Mouse (Mus musculus): ENCODE results near the gene Edc3. TPM values are rescaled to one million over a fixed set of nuclear protein-coding genes. Genes with fewer than 3 reads are reported as not detected.

The Edc3 gene
- polyA plus RNA-seq, 1 experiment from 2014 or later = 35.8 TPM

DNA sequence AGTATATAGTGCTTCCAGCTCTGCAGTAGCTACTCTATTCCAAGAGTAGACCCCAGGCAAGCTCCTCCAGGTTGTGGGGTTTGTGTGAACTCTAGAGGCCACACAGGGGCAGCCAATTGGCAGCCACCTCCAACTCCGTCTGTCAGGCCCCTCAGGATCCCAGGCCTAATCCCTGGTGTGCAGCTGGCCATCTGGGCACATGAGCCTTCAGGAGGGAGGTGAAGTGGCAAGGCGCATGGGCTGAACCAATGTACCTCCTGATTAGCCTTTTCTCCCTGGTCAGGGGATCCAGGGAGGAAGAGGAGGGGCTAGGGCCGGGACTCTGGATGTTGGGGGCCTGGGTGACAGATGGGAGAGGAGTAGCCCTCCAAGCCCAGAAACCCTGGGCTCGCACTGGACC, 67.4 kb downstream of the Edc3 start:
- H3K4me3 ChIP-seq = no peak overlapping the region
- H3K9me3 ChIP-seq = no peaks in the 10 kb centered on the region
- ATAC-seq (ENCODE audit: borderline replicate concordance, extremely low read depth, low FRiP score, low TSS enrichment) = no peak
- no peak overlapping the region for H3K27ac ChIP-seq
- H3K27me3 ChIP-seq = no peaks in the 10 kb centered on the region
- H3K4me1 ChIP-seq = 0 out of 2 replicates have a peak, but pooled peaks cover 2% of the 10 kb centered on the region
- 59% methylated on average over 4 of the region's 4 CpGs for WGBS
- no peaks in the 10 kb centered on the region for H3K36me3 ChIP-seq
- H3K4me2 ChIP-seq = no peak overlapping the region
- no peak overlapping the region for H3K9ac ChIP-seq

DNA sequence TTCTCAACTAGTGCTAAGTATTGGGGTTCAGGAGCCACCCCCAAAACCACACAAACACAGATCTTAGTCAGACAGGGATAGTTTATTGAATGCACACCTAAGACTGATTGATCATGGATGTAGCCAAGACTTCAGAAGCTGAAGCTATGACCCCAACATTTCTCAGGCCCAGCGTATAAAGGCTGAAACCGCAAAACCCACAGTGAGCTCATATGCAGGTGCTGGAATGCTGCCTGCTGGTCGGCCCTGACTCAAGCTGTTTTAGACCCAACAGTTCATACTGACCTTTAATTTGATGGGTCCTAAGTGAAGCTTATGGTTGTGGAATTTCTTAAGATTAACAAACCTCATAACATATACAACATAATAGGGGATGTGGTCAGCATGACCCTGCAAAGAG, 74.3 kb downstream of the Edc3 start:
- no peaks in the 10 kb centered on the region for H3K4me1 ChIP-seq
- H3K27ac ChIP-seq = no peak overlapping the region
- H3K9ac ChIP-seq = no peak overlapping the region
- 86% methylated on average over 3 of the region's 3 CpGs for WGBS
- no peak for ATAC-seq (ENCODE audit: borderline replicate concordance, extremely low read depth, low FRiP score, low TSS enrichment)
- no peaks in the 10 kb centered on the region for H3K9me3 ChIP-seq
- H3K4me2 ChIP-seq = no peak overlapping the region
- no peaks in the 10 kb centered on the region for H3K36me3 ChIP-seq
- no peak overlapping the region for H3K4me3 ChIP-seq
- H3K27me3 ChIP-seq = no peaks in the 10 kb centered on the region

DNA sequence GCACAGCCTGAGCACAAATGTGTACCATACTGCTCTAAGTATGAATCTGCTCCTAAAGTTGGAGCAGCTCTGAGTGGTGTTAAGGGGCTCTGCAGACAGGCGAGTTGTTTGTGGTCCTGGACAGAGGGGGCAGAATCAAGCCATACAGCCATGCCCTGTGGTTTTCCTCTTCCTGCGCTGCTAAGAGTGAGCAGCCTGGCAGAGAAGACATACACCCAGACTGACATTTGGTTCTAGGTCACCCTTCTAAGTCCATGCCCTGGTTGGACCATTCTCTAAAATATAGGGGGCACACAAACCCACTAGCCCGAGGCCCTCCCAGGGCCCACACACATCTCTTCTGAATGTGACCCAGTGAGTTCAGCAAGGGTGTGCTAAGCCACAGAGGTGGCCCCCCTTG, 81.4 kb downstream of the Edc3 start:
- no peak overlapping the region for H3K4me3 ChIP-seq
- WGBS = 85% methylated on average over 3 of the region's 3 CpGs
- no peaks in the 10 kb centered on the region for H3K4me1 ChIP-seq
- H3K27ac ChIP-seq = no peak overlapping the region
- ATAC-seq (ENCODE audit: borderline replicate concordance, extremely low read depth, low FRiP score, low TSS enrichment) = no peak
- H3K4me2 ChIP-seq = no peak overlapping the region
- no peaks in the 10 kb centered on the region for H3K27me3 ChIP-seq
- no peak overlapping the region for H3K9ac ChIP-seq
- H3K9me3 ChIP-seq = no peaks in the 10 kb centered on the region
- H3K36me3 ChIP-seq = no peaks in the 10 kb centered on the region

DNA sequence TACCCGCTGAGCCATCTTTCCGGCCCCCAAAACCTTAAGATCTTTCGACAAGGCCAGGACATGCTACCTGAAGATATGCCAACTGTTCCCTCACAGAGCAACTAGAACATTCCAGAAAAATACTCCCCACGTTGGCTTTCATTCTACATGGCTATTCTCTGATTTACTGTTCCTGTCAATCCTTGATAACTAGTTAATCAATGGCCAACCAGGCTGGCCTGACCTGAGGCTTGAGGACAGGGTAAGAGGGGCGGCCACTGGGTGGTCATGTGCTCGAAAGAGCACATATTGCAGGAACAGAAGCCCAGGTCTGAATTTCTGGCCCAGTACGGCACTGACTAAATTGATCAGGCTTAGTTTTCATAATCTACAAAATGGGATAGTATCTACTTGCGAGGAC, 89.1 kb downstream of the Edc3 start:
- no peaks in the 10 kb centered on the region for H3K9me3 ChIP-seq
- no peaks in the 10 kb centered on the region for H3K27me3 ChIP-seq
- ATAC-seq (ENCODE audit: borderline replicate concordance, extremely low read depth, low FRiP score, low TSS enrichment) = no peak
- no peaks in the 10 kb centered on the region for H3K36me3 ChIP-seq
- no peak overlapping the region for H3K27ac ChIP-seq
- H3K4me2 ChIP-seq = no peak overlapping the region
- 90% methylated on average over 8 of the region's 8 CpGs for WGBS
- no peak overlapping the region for H3K4me3 ChIP-seq
- H3K9ac ChIP-seq = no peak overlapping the region
- peaks cover 11% of the 10 kb centered on the region for H3K4me1 ChIP-seq

DNA sequence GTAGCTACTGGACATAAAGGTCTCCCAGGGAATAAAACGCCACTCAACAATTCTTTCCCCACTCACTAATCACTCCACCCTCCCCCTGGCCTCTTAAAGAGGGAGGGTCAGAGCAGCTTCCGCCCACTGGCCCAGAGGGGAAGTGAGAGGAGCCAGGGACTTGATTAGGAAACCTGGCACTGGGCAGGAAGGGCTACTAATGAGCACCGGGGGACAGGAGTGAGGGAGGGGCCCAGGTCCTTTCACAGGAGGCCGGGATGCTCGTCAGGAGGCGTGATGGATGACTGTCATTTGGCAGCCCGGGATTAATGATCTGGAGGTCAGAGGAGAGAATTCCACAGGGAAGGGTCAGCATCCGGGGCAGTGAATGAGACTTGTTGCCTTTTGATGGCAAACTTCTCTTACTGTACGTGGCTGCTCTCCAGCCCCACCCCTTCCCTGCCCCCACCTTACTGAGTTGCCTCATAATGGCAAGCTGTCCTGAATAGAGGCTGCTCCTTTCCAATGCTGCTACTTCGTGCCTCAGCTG, 90.4 kb downstream of the Edc3 start:
- no peak overlapping the region for H3K4me2 ChIP-seq
- H3K27me3 ChIP-seq = no peaks in the 10 kb centered on the region
- H3K27ac ChIP-seq = 0 out of 2 replicates have a peak overlapping the region, but pooled peaks have one; percentile 11
- 11% methylated on average over 10 of the region's 10 CpGs for whole genome bisulfite sequencing
- H3K4me3 ChIP-seq = no peak overlapping the region
- no peaks in the 10 kb centered on the region for H3K36me3 ChIP-seq
- peaks cover 19% of the 10 kb centered on the region for H3K4me1 ChIP-seq
- H3K9me3 ChIP-seq = no peaks in the 10 kb centered on the region
- ATAC-seq (ENCODE audit: borderline replicate concordance, extremely low read depth, low FRiP score, low TSS enrichment) = no peak
- no peak overlapping the region for H3K9ac ChIP-seq

DNA sequence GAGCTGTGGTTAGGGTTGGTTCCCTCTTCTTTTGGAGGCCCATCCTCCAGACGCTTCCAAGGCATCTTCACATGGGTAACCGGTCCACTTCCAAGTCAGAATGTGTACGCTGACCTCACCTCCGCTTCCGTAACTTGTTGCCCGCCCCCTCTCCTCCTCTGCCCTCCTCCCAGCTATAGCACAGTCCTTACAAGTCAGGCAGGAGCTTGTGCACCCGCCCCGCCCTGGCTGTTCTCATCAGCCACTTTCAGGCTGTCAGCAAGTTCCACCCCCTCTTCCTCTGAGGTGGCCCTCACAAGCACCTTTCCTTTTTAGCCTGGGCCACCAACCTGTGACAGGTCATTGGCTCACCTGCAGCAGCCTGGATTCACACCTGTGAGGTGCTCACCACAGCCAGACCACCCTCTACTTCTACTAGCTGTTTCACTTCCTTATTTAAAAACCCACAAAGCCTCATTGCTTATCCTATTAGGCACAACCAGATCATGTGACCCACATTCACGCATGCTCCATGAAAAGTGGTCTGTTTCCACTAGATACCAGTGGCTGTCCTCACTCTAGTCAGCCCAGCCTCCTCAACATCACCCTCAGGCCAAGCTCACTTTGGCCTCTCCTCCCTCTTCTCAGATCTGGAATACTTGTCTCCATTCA, 92.1 kb downstream of the Edc3 start:
- peaks cover 19% of the 10 kb centered on the region for H3K4me1 ChIP-seq
- no peaks in the 10 kb centered on the region for H3K9me3 ChIP-seq
- H3K36me3 ChIP-seq = no peaks in the 10 kb centered on the region
- no peak for ATAC-seq (ENCODE audit: borderline replicate concordance, extremely low read depth, low FRiP score, low TSS enrichment)
- 60% methylated on average over 9 of the region's 9 CpGs for WGBS
- H3K27me3 ChIP-seq = no peaks in the 10 kb centered on the region
- H3K27ac ChIP-seq = no peak overlapping the region
- no peak overlapping the region for H3K4me2 ChIP-seq
- H3K9ac ChIP-seq = no peak overlapping the region
- H3K4me3 ChIP-seq = no peak overlapping the region

Other genes with a start within 250 kb of the Edc3 start
- 6.3 and 6.9 TPM in 2 replicates for gene Scamp5, start 240.5 kb upstream of the Edc3 start, polyA plus RNA-seq (2015; fragmentation: Nextera tagmentation; extraction: Ambion mirVana)
- 2.2 and 2.9 TPM in 2 replicates for gene Rpp25, start 204.5 kb upstream of the Edc3 start, polyA plus RNA-seq (2015; fragmentation: Nextera tagmentation; extraction: Ambion mirVana)
- 516 and 522 TPM in 2 replicates for gene Cox5a, start 187.3 kb upstream of the Edc3 start, polyA plus RNA-seq (2015; fragmentation: Nextera tagmentation; extraction: Ambion mirVana)
- gene Fam219b, start 171.0 kb upstream of the Edc3 start, polyA plus RNA-seq (2015; fragmentation: Nextera tagmentation; extraction: Ambion mirVana) = 23.1 and 23.2 TPM in 2 replicates
- 39.8 and 46.3 TPM in 2 replicates for gene Mpi, start 155.8 kb upstream of the Edc3 start, polyA plus RNA-seq (2015; fragmentation: Nextera tagmentation; extraction: Ambion mirVana)
- gene Scamp2, start 147.6 kb upstream of the Edc3 start, polyA plus RNA-seq (2015; fragmentation: Nextera tagmentation; extraction: Ambion mirVana) = 60.9 and 61.2 TPM in 2 replicates
- 11.6 and 16.0 TPM in 2 replicates for gene Ulk3, start 119.1 kb upstream of the Edc3 start, polyA plus RNA-seq (2015; fragmentation: Nextera tagmentation; extraction: Ambion mirVana)
- gene Cplx3, start 102.3 kb upstream of the Edc3 start, polyA plus RNA-seq (2015; fragmentation: Nextera tagmentation; extraction: Ambion mirVana) = not detected in 2 replicates
- not detected in 2 replicates for gene Lman1l, start 87.8 kb upstream of the Edc3 start, polyA plus RNA-seq (2015; fragmentation: Nextera tagmentation; extraction: Ambion mirVana)
- gene Csk, start 54.9 kb upstream of the Edc3 start, polyA plus RNA-seq (2015; fragmentation: Nextera tagmentation; extraction: Ambion mirVana) = 22.7 and 25.9 TPM in 2 replicates
- not detected in 2 replicates for gene Cyp1a2, start 24.8 kb upstream of the Edc3 start, polyA plus RNA-seq (2015; fragmentation: Nextera tagmentation; extraction: Ambion mirVana)
- gene Cyp1a1, start 20.6 kb upstream of the Edc3 start, polyA plus RNA-seq (2015; fragmentation: Nextera tagmentation; extraction: Ambion mirVana) = 0.11 and 0.14 TPM in 2 replicates
- gene Clk3, start 57.3 kb downstream of the Edc3 start, polyA plus RNA-seq (2015; fragmentation: Nextera tagmentation; extraction: Ambion mirVana) = 79.5 and 85.5 TPM in 2 replicates
- 4.5 and 4.8 TPM in 2 replicates for gene Arid3b, start 128.3 kb downstream of the Edc3 start, polyA plus RNA-seq (2015; fragmentation: Nextera tagmentation; extraction: Ambion mirVana)
- 105 and 112 TPM in 2 replicates for gene Ubl7, start 202.4 kb downstream of the Edc3 start, polyA plus RNA-seq (2015; fragmentation: Nextera tagmentation; extraction: Ambion mirVana)
- gene Sema7a, start 231.6 kb downstream of the Edc3 start, polyA plus RNA-seq (2015; fragmentation: Nextera tagmentation; extraction: Ambion mirVana) = 0.79 and 0.90 TPM in 2 replicates

All from lung, embryonic 15.5 days (tissue).